Mouse (Mus musculus) Patski (cell line): Measurements from ENCODE around the gene Sele. TPM values are rescaled to one million over a fixed set of nuclear protein-coding genes. Genes with fewer than 3 reads are reported as not detected.

ENCODE experiments used
- ATAC-seq: fragments of 100-300 bp; one replicate; pipeline ENCODE4 v1.8.0; 2021
- CTCF ChIA-PET: fragments of 350-600 bp; sonication (Branson Sonifier 250); formaldehyde crosslinking; loops from one replicate; lab custom pipeline; 2022; ENCODE audit warnings: inconsistent platforms; lab: Charles Lee
- POLR2A ChIA-PET: fragments of 350-600 bp; sonication (Branson Sonifier 250); formaldehyde crosslinking; loops from one replicate; lab custom pipeline; 2022; ENCODE audit warnings: antibody characterized with exemption, inconsistent platforms; lab: Charles Lee
- DNase-seq: peaks from one replicate; pipeline ENCODE4 v3.0.0-alpha.2; 2011; ENCODE audit warnings: low read depth, low spot score
- H3K27me3 ChIP-seq: fragments of 371-371 bp; one replicate; pipeline ENCODE4 v1.5.1; 2021
- CTCF ChIP-seq: fragments of 100-300 bp; IDR thresholded peaks from one replicate; pipeline ENCODE4 v1.5.1; 2021
- in situ Hi-C: fragments of 300-500 bp; cut with MboI; formaldehyde crosslinking; loops from 3 replicates; pipeline ENCODE4 v1.11.1; 2018; ENCODE audit warnings: low pct_unique_long_range_greater_than_20kb, mixed read lengths
- polyA plus RNA-seq: library from polyadenylated mRNA; unstranded; gene quantifications from one replicate; pipeline ENCODE4 v1.2.3, GENCODE M21; 2021

Sele gene
- polyA plus RNA-seq, 1 experiment from 2014 or later = not detected

- ATAC-seq (no peak), DNase-seq (no peak)
- no peak for TF ChIP-seq CTCF
- in situ Hi-C loops = no loop called here
- ChIA-PET CTCF (interaction anchor here (1.0 kb wide), 1 partner anchor 14 kb away, joined by 3 read pairs; no protein-coding TSS in a partner anchor), POLR2A (no interaction called here)
- peaks cover 28% of the 10 kb centered on the region for H3K27me3 ChIP-seq
Observed at GRCm38 (mm10) chr1:164087872-164088271, 39.8 kb downstream of the Sele start.

GRCm38 (mm10) chr1:164096780-164097179 is 48.7 kb downstream of the Sele start:
- no peak for TF ChIP-seq CTCF
- ChIA-PET POLR2A (interaction anchor here (0.5 kb wide), 1 partner anchor 12 kb away, joined by 3 read pairs; no protein-coding TSS in a partner anchor), CTCF (no interaction called here)
- in situ Hi-C loops = no loop called here
- DNase-seq = no peak
- no peak for ATAC-seq
- H3K27me3 ChIP-seq = peaks cover 54% of the 10 kb centered on the region

GRCm38 (mm10) chr1:164097911-164098310 is 49.9 kb downstream of the Sele start:
- H3K27me3 ChIP-seq = peaks cover 66% of the 10 kb centered on the region
- ATAC-seq (no peak), DNase-seq (no peak)
- ChIA-PET CTCF (no interaction called here), POLR2A (no interaction called here)
- in situ Hi-C loops = no loop called here
- no peak for TF ChIP-seq CTCF

GRCm38 (mm10) chr1:164098372-164098771 is 50.3 kb downstream of the Sele start:
- DNase-seq (no peak), ATAC-seq (no peak)
- in situ Hi-C loops = no loop called here
- POLR2A ChIA-PET = no interaction called here
- TF ChIP-seq CTCF = no peak
- H3K27me3 ChIP-seq = peaks cover 70% of the 10 kb centered on the region
- CTCF ChIA-PET = interaction anchor here (1.2 kb wide), 1 partner anchor 18 kb away, joined by 3 read pairs; no protein-coding TSS in a partner anchor

Other genes with a start within 250 kb of the Sele start
- gene Scyl3, start 119.1 kb upstream of the Sele start, polyA plus RNA-seq = 21.6 TPM
- gene BC055324, start 53.4 kb upstream of the Sele start, polyA plus RNA-seq = 8.0 TPM
- gene Mettl18, start 53.3 kb upstream of the Sele start, polyA plus RNA-seq = 6.6 TPM
- gene Sell, start 13.7 kb downstream of the Sele start, polyA plus RNA-seq = not detected
- gene Selp, start 67.0 kb downstream of the Sele start, polyA plus RNA-seq = 0.05 TPM
- 0.74 TPM for gene F5, start 103.6 kb downstream of the Sele start, polyA plus RNA-seq
- 13.0 TPM for gene Slc19a2, start 200.8 kb downstream of the Sele start, polyA plus RNA-seq
- 36.0 TPM for gene Ccdc181, start 227.4 kb downstream of the Sele start, polyA plus RNA-seq